1 mouse cellular context compared by ENCODE assay signal in the genomic region with DNA sequence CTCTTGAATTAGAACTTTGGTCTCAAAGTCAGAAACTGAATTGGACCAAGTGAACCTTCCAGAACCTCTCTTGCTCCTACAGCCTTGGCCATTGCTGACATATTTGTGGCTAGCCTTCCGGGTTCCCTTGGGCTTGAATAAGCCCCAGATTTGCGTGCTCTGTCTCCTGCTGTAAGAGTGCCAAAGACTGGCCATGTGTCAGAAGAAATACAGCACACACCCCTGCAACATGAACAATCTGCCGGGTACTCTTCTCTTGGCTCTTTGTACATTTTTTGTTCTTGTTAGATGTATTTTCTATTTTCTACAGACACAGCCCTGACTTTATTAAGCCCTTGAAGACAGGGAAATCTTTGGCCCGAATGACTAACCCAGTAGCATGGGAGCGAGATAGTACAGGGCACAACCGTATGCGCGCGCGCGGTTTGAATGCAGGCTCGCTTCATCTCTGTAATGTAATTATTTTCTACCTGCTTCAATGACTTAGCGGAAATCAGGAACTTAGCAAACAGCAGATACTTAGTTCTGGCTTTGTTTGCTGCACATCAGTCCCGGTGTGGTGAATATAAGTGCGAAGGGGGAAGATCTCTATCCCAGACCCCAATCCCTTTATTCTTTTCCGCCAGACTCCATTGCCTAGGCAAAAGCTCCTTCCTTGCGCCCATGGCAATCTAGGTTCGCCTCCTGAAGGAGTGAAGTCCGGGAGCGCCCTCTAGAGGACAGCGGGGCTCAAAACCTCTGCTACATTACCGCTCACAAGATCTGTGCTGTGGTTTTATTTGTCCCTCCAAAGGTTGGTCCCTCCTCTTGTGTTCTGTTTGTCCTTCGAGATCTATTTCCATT.
TF ChIP-seq lines count a peak whose summit lies in the region.

No protein-coding gene starts in this region.

TF ChIP-seq in C2C12, 6 proteins besides CTCF, POLR2A, EP300 and RAD21:
- TF ChIP-seq MYOG (IDR thresholded peaks at IDR 0.05; ENCODE audit: control insufficient read depth, extremely low read depth, insufficient read length), result no peak
- no peak for TF ChIP-seq MAX (IDR thresholded peaks at IDR 0.05)
- no peak for TF ChIP-seq CEBPB (IDR thresholded peaks at IDR 0.05; ENCODE audit: low read depth)
- TF ChIP-seq FOSL1 (IDR thresholded peaks at IDR 0.05; ENCODE audit: insufficient read depth, low read length, poor library complexity, severe bottlenecking), result no peak
- no peak for TF ChIP-seq USF1 (IDR thresholded peaks at IDR 0.05; ENCODE audit: low read depth)
- TF ChIP-seq MYOD1 (IDR thresholded peaks at IDR 0.05; ENCODE audit: control insufficient read depth, insufficient read length, low read depth), result no peak
